Mouse (Mus musculus) MEL (cell line): ENCODE measurements around the gene Sfxn4. TPM values are rescaled to one million over a fixed set of nuclear protein-coding genes. Genes with fewer than 3 reads are reported as not detected.
A peak's percentile ranks its signal among the peaks of the same experiment; 100 is the strongest.

Source experiments
- DNase-seq: peaks from one replicate; pipeline ENCODE4 v3.0.0; 2011; ENCODE audit warnings: low read depth, low spot score
- H3K27ac ChIP-seq: 2 replicates; pipeline ENCODE4 v1.5.1; 2012; ENCODE audit warnings: low read depth, mild to moderate bottlenecking, control low read depth, low read length, moderate library complexity; ENCODE audit not compliant: control insufficient read depth
- H3K27me3 ChIP-seq, 2 experiments: fragments of 150-350 bp in 1 of 2; sonication (generic) in 1 of 2; 2 replicates each; pipeline ENCODE4 v1.6.1; 2012; ENCODE audit warnings: low read length in 2 of 2, mild to moderate bottlenecking in 2 of 2, improper control_type of control experiment in 1 of 2, moderate library complexity in 1 of 2; ENCODE audit not compliant: insufficient read depth in 2 of 2, control insufficient read depth in 1 of 2
- H3K36me3 ChIP-seq, 2 experiments: 2 replicates each; pipeline ENCODE4 v1.6.1; 2012 to 2014; ENCODE audit warnings: low read length in 2 of 2, improper control_type of control experiment in 1 of 2, inconsistent platforms in 1 of 2, mild to moderate bottlenecking in 1 of 2; ENCODE audit not compliant: insufficient read depth in 2 of 2, control insufficient read depth in 1 of 2
- H3K4me1 ChIP-seq, 2 experiments: fragments of 150-350 bp in 1 of 2; sonication (generic) in 1 of 2; 2 replicates each; pipeline ENCODE4 v1.6.1; 2012; ENCODE audit warnings: low read length in 2 of 2, improper control_type of control experiment in 1 of 2, mild to moderate bottlenecking in 1 of 2; ENCODE audit not compliant: insufficient read depth in 2 of 2, control insufficient read depth in 1 of 2
- H3K4me3 ChIP-seq, 2 experiments: fragments of 150-350 bp in 1 of 2; sonication (generic) in 1 of 2; 2 replicates each; pipeline ENCODE4 v1.5.1; 2012; ENCODE audit warnings: low read depth in 2 of 2, low read length in 2 of 2, mild to moderate bottlenecking in 2 of 2, moderate library complexity in 2 of 2, control low read depth in 1 of 2, improper control_type of control experiment in 1 of 2; ENCODE audit not compliant: control insufficient read depth in 1 of 2, insufficient read depth in 1 of 2
- H3K79me2 ChIP-seq: 2 replicates; pipeline ENCODE4 v1.6.1; 2012; ENCODE audit warnings: mild to moderate bottlenecking, low read length, moderate library complexity; ENCODE audit not compliant: control insufficient read depth, poor library complexity, insufficient read depth
- H3K9ac ChIP-seq: 2 replicates; pipeline ENCODE4 v1.6.1; 2012; ENCODE audit warnings: low read depth, mild to moderate bottlenecking, control low read depth, low read length, moderate library complexity; ENCODE audit not compliant: control insufficient read depth, poor library complexity, severe bottlenecking
- H3K9me3 ChIP-seq: fragments of 150-350 bp; sonication (generic); replicated peaks from 2 replicates; pipeline ENCODE4 v1.6.1; 2012; ENCODE audit warnings: mild to moderate bottlenecking, low read length, improper control_type of control experiment, moderate library complexity; ENCODE audit not compliant: insufficient read depth
- BHLHE40 ChIP-seq: IDR thresholded peaks from 2 replicates; pipeline ENCODE4 v1.6.1; 2012; ENCODE audit warnings: low read depth, mild to moderate bottlenecking, inconsistent platforms, low read length, improper control_type of control experiment, borderline replicate concordance
- CHD2 ChIP-seq: IDR thresholded peaks from 2 replicates; pipeline ENCODE4 v1.6.1; 2011; ENCODE audit warnings: low read length, improper control_type of control experiment
- CTCF ChIP-seq, 3 experiments: IDR thresholded peaks in 2 of 3; conservative IDR thresholded peaks in 1 of 3; 2 replicates each; pipeline ENCODE4 v1.5.1; 2011 to 2012; ENCODE audit warnings: low read length in 3 of 3, low read depth in 2 of 3, mild to moderate bottlenecking in 2 of 3, improper control_type of control experiment in 1 of 3, inconsistent platforms in 1 of 3, mixed read lengths in 1 of 3, moderate library complexity in 1 of 3; ENCODE audit not compliant: control insufficient read depth in 1 of 3, insufficient read depth in 1 of 3, poor library complexity in 1 of 3, severe bottlenecking in 1 of 3
- E2F4 ChIP-seq: IDR thresholded peaks from 2 replicates; pipeline ENCODE4 v1.6.1; 2011; ENCODE audit warnings: low read depth, low read length, improper control_type of control experiment, borderline replicate concordance
- EP300 ChIP-seq, 2 experiments: IDR thresholded peaks; 2 replicates each; pipeline ENCODE4 v1.6.1; 2011; ENCODE audit warnings: improper control_type of control experiment in 2 of 2, low read length in 2 of 2, low read depth in 1 of 2, mild to moderate bottlenecking in 1 of 2
- ETS1 ChIP-seq: IDR thresholded peaks from 2 replicates; pipeline ENCODE4 v1.6.1; 2012; ENCODE audit warnings: low read depth, mild to moderate bottlenecking, inconsistent platforms, low read length, improper control_type of control experiment, moderate library complexity
- GABPA ChIP-seq: IDR thresholded peaks from 2 replicates; pipeline ENCODE4 v1.6.1; 2012; ENCODE audit warnings: low read depth, mild to moderate bottlenecking, inconsistent platforms, low read length, improper control_type of control experiment, moderate library complexity
- GATA1 ChIP-seq: IDR thresholded peaks from 2 replicates; pipeline ENCODE4 v1.6.1; 2011; ENCODE audit warnings: low read depth, low read length, improper control_type of control experiment
- HCFC1 ChIP-seq: IDR thresholded peaks from 2 replicates; pipeline ENCODE4 v1.6.1; 2012; ENCODE audit warnings: low read depth, mild to moderate bottlenecking, inconsistent platforms, low read length, improper control_type of control experiment, moderate library complexity
- JUND ChIP-seq: IDR thresholded peaks from 2 replicates; pipeline ENCODE4 v1.6.1; 2011; ENCODE audit warnings: low read depth, mild to moderate bottlenecking, improper control_type of control experiment, low read length
- KAT2A ChIP-seq: conservative IDR thresholded peaks from 2 replicates; pipeline ENCODE4 v1.6.1; 2012; ENCODE audit warnings: low read depth, low read length, improper control_type of control experiment, inconsistent platforms
- MAFK ChIP-seq: IDR thresholded peaks from 2 replicates; pipeline ENCODE4 v1.6.1; 2011; ENCODE audit warnings: low read depth, mild to moderate bottlenecking, low read length, improper control_type of control experiment, borderline replicate concordance
- MAX ChIP-seq: IDR thresholded peaks from 2 replicates; pipeline ENCODE4 v1.6.1; 2011; ENCODE audit warnings: low read length, improper control_type of control experiment
- MAZ ChIP-seq: IDR thresholded peaks from 2 replicates; pipeline ENCODE4 v1.6.1; 2012; ENCODE audit warnings: low read depth, mild to moderate bottlenecking, inconsistent platforms, low read length, improper control_type of control experiment
- MEF2A ChIP-seq: IDR thresholded peaks from 2 replicates; pipeline ENCODE4 v1.6.1; 2014; ENCODE audit warnings: low read depth, mild to moderate bottlenecking, inconsistent platforms, low read length, improper control_type of control experiment; ENCODE audit not compliant: poor library complexity, insufficient replicate concordance, severe bottlenecking; ENCODE audit errors: extremely low read depth
- MYC ChIP-seq: IDR thresholded peaks from 2 replicates; pipeline ENCODE4 v1.6.1; 2011; ENCODE audit warnings: low read depth, mild to moderate bottlenecking, low read length, improper control_type of control experiment, moderate library complexity
- NELFE ChIP-seq: IDR thresholded peaks from 2 replicates; pipeline ENCODE4 v1.6.1; 2011; ENCODE audit warnings: low read depth, low read length, improper control_type of control experiment
- POLR2AphosphoS2 ChIP-seq: IDR thresholded peaks from 2 replicates; pipeline ENCODE4 v1.6.1; 2011; ENCODE audit warnings: low read length, improper control_type of control experiment
- RAD21 ChIP-seq: IDR thresholded peaks from 2 replicates; pipeline ENCODE4 v1.6.1; 2011; ENCODE audit warnings: mild to moderate bottlenecking, low read depth, low read length, improper control_type of control experiment
- RCOR1 ChIP-seq: IDR thresholded peaks from 2 replicates; pipeline ENCODE4 v1.6.1; 2012; ENCODE audit warnings: low read depth, mild to moderate bottlenecking, inconsistent platforms, low read length, improper control_type of control experiment
- SMC3 ChIP-seq: IDR thresholded peaks from 2 replicates; pipeline ENCODE4 v1.6.1; 2011; ENCODE audit warnings: low read depth, low read length, improper control_type of control experiment
- TAL1 ChIP-seq: IDR thresholded peaks from 2 replicates; pipeline ENCODE4 v1.6.1; 2012; ENCODE audit warnings: mild to moderate bottlenecking, inconsistent platforms, low read length, moderate library complexity, mixed read lengths
- TBP ChIP-seq: IDR thresholded peaks from 2 replicates; pipeline ENCODE4 v1.8.0; 2011; ENCODE audit warnings: low read depth, low read length, improper control_type of control experiment
- USF2 ChIP-seq, 2 experiments: IDR thresholded peaks; 2 replicates each; pipeline ENCODE4 v1.6.1; 2011 to 2012; ENCODE audit warnings: improper control_type of control experiment in 2 of 2, low read length in 2 of 2, borderline replicate concordance in 1 of 2, inconsistent platforms in 1 of 2, low read depth in 1 of 2, mild to moderate bottlenecking in 1 of 2; ENCODE audit not compliant: insufficient read depth in 1 of 2
- ZKSCAN1 ChIP-seq: IDR thresholded peaks from 2 replicates; pipeline ENCODE4 v1.6.1; 2012; ENCODE audit warnings: low read depth, mild to moderate bottlenecking, inconsistent platforms, low read length, improper control_type of control experiment, moderate library complexity
- ZMIZ1 ChIP-seq: IDR thresholded peaks from 2 replicates; pipeline ENCODE4 v1.6.1; 2012; ENCODE audit warnings: low read depth, mild to moderate bottlenecking, inconsistent platforms, low read length, improper control_type of control experiment, moderate library complexity
- ZNF384 ChIP-seq: IDR thresholded peaks from 2 replicates; pipeline ENCODE4 v1.6.1; 2012; ENCODE audit warnings: low read depth, mild to moderate bottlenecking, inconsistent platforms, low read length, improper control_type of control experiment
- polyA plus RNA-seq, 2 experiments: library from polyadenylated mRNA; stranded (reverse) in 1 of 2; unstranded in 1 of 2; fragments of >175 nt in 1 of 2; fragments of >200 nt in 1 of 2; gene quantifications; 2 replicates each; pipeline versions ENCODE4 v1.2.1 to v1.2.4; 2012; ENCODE audit warnings: low replicate concordance in 2 of 2, low read depth in 1 of 2; ENCODE audit not compliant: insufficient read length in 2 of 2, insufficient read depth in 1 of 2, missing spikeins in 1 of 2
- total RNA-seq: library from RNA; depleted of rRNA; stranded (reverse); fragments of 300-350 nt; gene quantifications from 2 replicates; pipeline ENCODE4 v1.2.3, GENCODE M21; 2012

The Sfxn4 gene
- total and polyA plus RNA-seq, 3 experiments = 1.3 to 9.3 TPM; not detected in 1

GRCm38 (mm10) chr19:60874064-60874694 is 12.9 kb upstream of the Sfxn4 start, which contains the start of gene Prdx3 (continued):
- peak; percentile 94 for TF ChIP-seq POLR2AphosphoS2
- TF ChIP-seq ZKSCAN1 = no peak

- Histone ChIP-seq H3K4me1 (peaks cover 22 to 26% of the 10 kb centered on the region in 2 experiments), H3K27me3 (no peaks in the 10 kb centered on the region)
- no peak for TF ChIP-seq BHLHE40
- 0 out of 4 replicates have a peak, but pooled peaks of 1 of the 2 experiments have one; percentile 42 for TF ChIP-seq EP300 (IDR thresholded peaks at IDR 0.05; ENCODE audit: low read depth in 1 of 2, low read length in 2 of 2)
- TF ChIP-seq, all 39 proteins: peak for 1
- Histone ChIP-seq H3K4me3 (peak overlapping the region; percentile 59 to 97), H3K36me3 (peaks cover 25 to 39% of the 10 kb centered on the region in 2 experiments), H3K27ac (peak overlapping the region; percentile 96), H3K79me2 (peaks cover 18% of the 10 kb centered on the region), H3K9ac (peak overlapping the region; percentile 72), H3K9me3 (no peaks in the 10 kb centered on the region)
- peak; percentile 64 for DNase-seq
Measured at GRCm38 (mm10) chr19:60873501-60873900, 12.2 kb upstream of the Sfxn4 start.

- H3K36me3 ChIP-seq = peaks cover 34 to 41% of the 10 kb centered on the region in 2 experiments
- H3K27ac ChIP-seq = peak overlapping the region; percentile 96
- peak overlapping the region; percentile 8 to 11; a peak in 2 of 4 replicates for H3K4me3 ChIP-seq
- peaks cover 22 to 26% of the 10 kb centered on the region in 2 experiments for H3K4me1 ChIP-seq
- peak; percentile 93 for DNase-seq
- no peaks in the 10 kb centered on the region for H3K9me3 ChIP-seq
- H3K79me2 ChIP-seq = peaks cover 18% of the 10 kb centered on the region
- no peaks in the 10 kb centered on the region for H3K27me3 ChIP-seq
- peak overlapping the region; percentile 72 for H3K9ac ChIP-seq
- TF ChIP-seq ETS1 (peak; percentile 98), GATA1 (peak; percentile 100), MYC (peak; percentile 89), RAD21 (no peak), MAZ (peak; percentile 93), CHD2 (peak; percentile 56; the same call in 1 of the 2 replicates), CTCF (IDR thresholded peaks at IDR 0.05 in 2 of 3, conservative IDR thresholded peaks at IDR 0.05 in 1 of 3; ENCODE audit: control insufficient read depth in 1 of 3, insufficient read depth in 1 of 3, low read depth in 2 of 3, low read length in 3 of 3, poor library complexity in 1 of 3, severe bottlenecking in 1 of 3) (no peak), HCFC1 (peak; percentile 60; the same call in 1 of the 2 replicates), TAL1 (peak; percentile 99), ZNF384 (peak; percentile 58), MEF2A (peak; percentile 79; the same call in 1 of the 2 replicates), JUND (peak; percentile 83; the same call in 1 of the 2 replicates), TBP (peak; percentile 80), POLR2AphosphoS2 (peak; percentile 75; the same call in 1 of the 2 replicates), GABPA (no peak), MAX (peak; percentile 71), ZMIZ1 (peak; percentile 88), RCOR1 (peak; percentile 97), BHLHE40 (peak; percentile 74), MAFK (peak; percentile 89; the same call in 1 of the 2 replicates), EP300 (IDR thresholded peaks at IDR 0.05; ENCODE audit: low read depth in 1 of 2, low read length in 2 of 2) (peak; percentile 99 to 100), NELFE (no peak), E2F4 (no peak; the same call in 1 of the 2 replicates), USF2 (IDR thresholded peaks at IDR 0.05; ENCODE audit: borderline replicate concordance in 1 of 2, insufficient read depth in 1 of 2, low read depth in 1 of 2, low read length in 2 of 2) (no peak), KAT2A (peak; percentile 54; the same call in 1 of the 2 replicates), SMC3 (peak; percentile 31)
Measured at GRCm38 (mm10) chr19:60872272-60872671, 11.0 kb upstream of the Sfxn4 start.
